Mouse (Mus musculus) adrenal gland, adult 18-20 months (tissue): ENCODE measurements around the gene Lrrc25. TPM values are rescaled to one million over a fixed set of nuclear protein-coding genes. Genes with fewer than 3 reads are reported as not detected.

Experiments
- DNase-seq, 2 experiments: peaks; one replicate each; pipeline ENCODE4 v3.0.0; 2021 to 2022; ENCODE audit warnings: low spot score in 2 of 2
- total RNA-seq, 2 experiments: library from RNA; stranded (reverse); gene quantifications; 1 replicate in 1 of 2; 2 replicates in 1 of 2; pipeline ENCODE4 v1.2.3; 2021

Gene Lrrc25
- total RNA-seq, 2 experiments from 2014 or later: 1.4 to 3.0 TPM

GRCm38 (mm10) chr8:70646369-70646768 is 30.4 kb downstream of the Lrrc25 start:
- no peak for DNase-seq

DNA sequence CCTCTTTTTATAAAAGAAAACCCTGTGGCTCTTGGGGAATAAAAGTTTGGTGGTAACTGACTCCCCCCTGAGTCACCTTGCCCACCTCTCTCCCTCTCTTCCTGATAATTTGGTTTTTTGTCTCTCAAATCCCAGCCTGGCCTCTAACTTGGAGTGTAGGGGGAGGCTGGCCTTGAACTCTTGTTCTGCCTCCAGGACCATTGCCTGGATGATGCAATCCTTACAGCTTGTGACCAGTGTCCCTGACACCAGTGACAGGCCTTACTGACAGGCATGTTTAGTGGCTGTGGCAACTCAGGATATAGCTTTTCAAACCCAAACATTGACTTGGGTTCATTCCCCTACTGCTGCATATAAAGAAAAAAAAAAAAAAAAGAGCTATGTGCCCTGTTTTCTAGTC is 30.8 kb downstream of the Lrrc25 start:
- DNase-seq: peak in 1 of 2 experiments; percentile 59

DNA sequence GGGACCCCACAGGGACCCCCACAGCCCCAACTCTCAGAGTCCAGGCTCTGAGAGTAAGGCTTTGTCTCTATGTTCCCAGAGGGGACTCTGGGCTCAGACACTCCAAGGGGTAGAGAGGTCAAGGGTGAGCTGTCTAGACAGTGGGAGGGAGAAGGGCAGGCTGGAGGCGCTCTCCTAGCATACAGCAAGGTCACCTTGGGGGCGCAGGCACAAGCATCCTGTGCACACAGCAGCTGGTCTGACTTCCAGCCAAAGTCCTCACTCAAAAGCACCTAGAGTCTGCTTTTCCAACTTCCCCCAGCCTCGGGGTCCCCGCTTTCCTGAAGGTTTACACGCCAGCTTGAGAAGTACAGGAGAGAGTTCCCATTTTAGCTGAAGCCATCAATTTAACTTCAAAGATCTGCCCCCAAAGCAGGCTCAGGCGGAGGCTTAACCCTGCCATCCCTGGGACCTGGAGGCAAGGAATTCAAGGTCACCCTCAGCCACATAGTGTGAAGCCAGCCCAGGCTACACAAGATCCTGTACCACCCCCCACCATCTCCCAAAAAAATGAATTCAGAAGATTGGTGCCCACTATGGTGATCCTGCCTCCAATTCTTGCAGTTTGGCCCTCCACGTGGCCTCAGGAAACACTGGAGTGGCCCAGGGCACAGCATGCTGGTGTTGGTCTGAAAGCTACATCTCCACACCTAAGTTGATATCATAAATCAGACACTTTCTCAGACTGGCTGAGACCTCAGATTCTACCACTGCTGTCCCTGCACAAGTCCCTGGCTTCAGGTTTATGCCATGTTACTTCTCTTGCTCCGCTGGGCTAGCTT is 31.6 kb downstream of the Lrrc25 start:
- no peak for DNase-seq

DNA sequence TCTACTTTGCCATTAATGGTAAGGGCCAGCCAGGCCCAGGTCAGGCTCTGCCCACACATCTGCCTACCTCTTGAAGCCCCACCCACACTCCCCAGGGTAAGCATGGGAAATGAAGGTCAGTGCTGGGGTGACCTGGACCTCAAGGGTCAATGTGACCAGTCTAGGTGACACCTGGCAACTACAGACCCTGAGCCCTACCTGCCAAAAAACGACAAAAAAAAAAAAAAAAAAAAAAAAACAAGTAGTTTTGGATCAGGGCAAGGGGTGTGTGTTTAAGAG is 32.1 kb downstream of the Lrrc25 start:
- DNase-seq: no peak

- DNase-seq: no peak
Measured at GRCm38 (mm10) chr8:70648921-70649320, 33.0 kb downstream of the Lrrc25 start.

DNA sequence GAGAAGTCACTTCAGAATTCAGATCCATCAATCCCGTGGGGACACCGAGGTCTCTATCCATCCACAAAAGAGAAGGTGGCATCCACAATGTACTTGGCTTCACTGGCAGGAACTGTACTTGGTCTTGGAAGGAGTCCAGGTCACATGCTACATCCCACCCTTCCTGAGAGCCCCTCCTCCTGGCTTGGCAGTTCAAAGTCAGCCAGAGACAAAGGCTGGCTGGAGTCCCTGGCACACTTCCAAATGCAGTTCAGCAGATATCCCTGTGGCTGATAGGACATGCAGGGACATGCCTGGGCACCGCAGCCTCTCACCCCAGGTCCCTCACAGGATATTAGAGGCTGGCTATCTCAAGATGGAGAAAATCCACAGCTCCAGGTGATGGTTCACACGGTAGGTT is 33.4 kb downstream of the Lrrc25 start:
- peak; percentile 71 to 73 for DNase-seq

DNA sequence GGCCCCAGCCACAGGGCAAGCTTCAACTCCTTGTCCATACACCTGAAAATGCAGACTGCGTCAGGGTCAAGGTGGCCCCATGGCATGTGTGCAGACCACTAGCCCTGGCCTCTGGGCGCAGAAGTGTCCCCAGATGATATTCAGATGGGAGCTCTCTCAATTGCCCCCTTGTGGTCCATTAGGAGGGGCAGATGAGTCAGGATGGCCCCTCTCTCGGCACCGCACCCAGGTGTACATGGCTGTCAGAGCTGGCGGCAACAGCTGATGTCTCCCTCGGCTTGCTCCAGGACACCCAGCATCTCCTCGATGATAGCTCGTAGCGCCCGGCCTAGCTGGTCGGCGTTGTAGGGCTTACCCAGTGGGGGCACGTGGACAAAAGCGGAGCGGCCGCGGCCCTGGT is 34.4 kb downstream of the Lrrc25 start:
- DNase-seq: no peak

DNA sequence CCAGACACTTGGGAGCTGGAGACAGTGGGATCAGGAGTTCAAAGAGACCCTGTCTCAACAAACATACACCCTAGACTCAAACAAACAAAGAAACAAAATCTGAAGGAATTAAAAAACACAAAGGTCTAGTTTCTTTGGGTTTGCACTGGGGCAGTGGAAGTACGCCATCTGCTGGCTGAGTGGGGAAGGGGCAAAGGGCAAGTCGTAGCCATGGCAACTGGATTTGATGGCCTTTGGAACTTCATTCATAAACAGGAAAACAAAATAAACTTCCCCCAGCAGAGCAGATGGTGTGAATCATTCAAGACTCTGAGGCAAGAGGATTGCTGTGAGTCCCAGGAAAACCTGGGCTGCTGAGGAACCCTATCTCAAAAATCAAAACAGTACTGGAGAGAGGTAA is 37.3 kb downstream of the Lrrc25 start:
- peak; percentile 71 to 74 for DNase-seq

DNA sequence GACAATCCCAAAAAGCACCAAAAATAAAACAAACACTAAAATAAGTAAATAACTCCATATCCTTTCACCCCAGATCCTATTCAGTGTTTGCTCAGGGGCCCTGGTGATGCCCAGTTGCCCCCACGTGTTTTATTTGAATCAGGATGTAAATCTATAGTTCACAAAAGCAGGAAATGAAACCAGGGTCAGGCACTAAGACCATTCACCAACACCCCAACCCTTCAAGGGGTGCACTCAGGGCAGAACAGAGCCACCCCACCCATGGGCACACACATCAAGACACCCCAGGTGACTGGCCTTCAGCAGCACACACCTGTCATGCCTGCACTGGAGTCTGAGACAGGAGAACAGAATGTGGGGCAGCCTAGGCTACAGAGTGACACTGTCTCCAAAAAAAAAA is 38.2 kb downstream of the Lrrc25 start:
- DNase-seq: no peak

DNA sequence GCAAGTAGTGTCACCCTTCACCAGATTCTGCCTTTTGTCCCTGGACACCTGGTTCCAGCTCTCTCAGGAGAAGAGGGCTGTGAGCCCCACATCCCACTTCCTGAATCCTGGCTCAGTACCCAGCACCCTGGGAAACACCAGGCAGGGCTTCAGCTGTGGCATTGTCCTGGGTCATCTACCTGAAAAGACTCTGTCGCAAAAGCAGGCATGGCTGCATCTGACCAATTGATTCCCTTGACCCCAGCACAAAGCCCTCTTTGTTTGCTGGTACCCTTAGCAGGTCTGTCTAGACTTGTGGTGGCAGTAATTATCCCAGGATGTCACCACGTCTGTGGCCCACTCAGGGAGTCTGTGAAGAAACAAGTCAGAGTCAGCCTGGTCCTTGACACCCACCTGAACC is 39.5 kb downstream of the Lrrc25 start:
- DNase-seq: no peak

GRCm38 (mm10) chr8:70656193-70656790 is 40.3 kb downstream of the Lrrc25 start:
- no peak for DNase-seq

GRCm38 (mm10) chr8:70657214-70657613 is 41.3 kb downstream of the Lrrc25 start:
- no peak for DNase-seq

DNA sequence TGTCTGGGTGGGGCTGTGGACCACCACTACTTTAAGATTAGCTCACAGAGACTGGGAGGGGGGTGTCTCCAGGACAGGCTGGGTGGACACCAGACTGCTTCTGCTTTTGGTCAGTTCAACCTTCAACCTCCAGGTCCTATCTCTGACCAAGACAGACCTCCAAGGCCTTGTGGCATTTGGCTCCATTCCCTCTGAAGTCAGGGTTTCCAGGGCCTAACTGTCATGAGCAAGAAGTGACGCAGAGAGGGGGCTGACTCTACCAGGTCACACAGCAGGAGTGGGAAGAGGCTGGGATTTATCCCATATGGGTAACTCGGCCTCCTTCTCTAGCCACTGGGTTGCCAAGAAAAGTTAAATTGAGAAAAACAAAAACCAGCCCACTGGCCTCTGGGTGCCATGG is 41.8 kb downstream of the Lrrc25 start:
- DNase-seq: peak in 1 of 2 experiments; percentile 56

- DNase-seq: peak in 1 of 2 experiments; percentile 37
Measured at GRCm38 (mm10) chr8:70658897-70659603, 43.1 kb downstream of the Lrrc25 start.

- DNase-seq: peak; percentile 91 to 92
Measured at GRCm38 (mm10) chr8:70659604-70660272, 43.8 kb downstream of the Lrrc25 start.

DNA sequence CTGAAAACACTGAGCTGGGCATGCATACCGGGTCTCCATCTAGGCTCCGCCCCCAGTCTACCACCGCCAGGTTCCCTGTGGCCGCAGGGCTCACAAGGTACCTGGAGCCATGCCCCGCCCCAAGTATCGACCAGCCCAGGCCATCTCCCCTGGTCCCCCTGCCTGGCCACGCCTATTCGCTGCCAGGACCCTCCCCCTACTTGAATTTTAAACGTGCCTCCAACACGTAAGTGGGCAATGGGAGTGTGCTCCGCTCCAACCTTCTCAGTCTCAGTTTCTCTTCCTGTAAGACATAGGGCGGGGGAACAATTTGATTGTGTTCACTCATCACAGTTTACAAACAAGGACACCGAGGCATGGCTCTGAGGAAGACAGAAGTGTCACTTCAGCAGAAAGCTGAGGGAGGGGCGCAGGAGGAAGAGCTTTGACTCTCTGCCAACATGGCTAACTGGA is 44.3 kb downstream of the Lrrc25 start, which contains the start of gene Pgpep1:
Pgpep1 (minus strand) TSS at position 116 of the 453 bp plus-strand sequence.
- no peak for DNase-seq

GRCm38 (mm10) chr8:70663691-70664090 is 47.7 kb downstream of the Lrrc25 start:
- DNase-seq: no peak

- DNase-seq: no peak
Measured at GRCm38 (mm10) chr8:70664631-70665030, 48.7 kb downstream of the Lrrc25 start.

DNA sequence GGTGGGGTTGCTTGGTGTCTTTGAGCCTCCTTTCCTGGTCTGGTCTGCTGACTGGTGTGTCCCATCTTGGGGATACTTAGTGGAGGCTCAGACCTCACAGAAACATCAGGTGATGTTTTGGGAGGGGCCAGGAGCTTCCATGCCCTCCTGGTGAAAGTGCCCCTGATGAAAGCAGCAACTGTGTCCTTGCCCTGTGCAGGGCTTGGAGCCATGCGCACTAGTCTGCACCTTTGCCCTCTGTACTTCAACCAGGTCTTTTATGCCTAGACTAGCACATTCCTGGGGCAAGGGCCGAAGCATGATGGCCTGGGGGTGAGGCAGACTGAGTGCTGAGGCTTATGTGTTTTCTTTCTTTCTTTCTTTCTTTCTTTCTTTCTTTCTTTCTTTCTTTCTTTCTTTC is 49.6 kb downstream of the Lrrc25 start:
- DNase-seq: no peak

- no peak for DNase-seq
Measured at GRCm38 (mm10) chr8:70667071-70667470, 51.1 kb downstream of the Lrrc25 start.
